Mouse (Mus musculus): ENCODE data around the gene Zkscan4.
A peak's percentile ranks its signal among the peaks of the same experiment; 100 is the strongest.
"Not testable (repeated sequence)": the region's sequence is repeated elsewhere in the genome, so short reads cannot be mapped to it uniquely, and the experiment has no call there.

Gene Zkscan4

GRCm38 (mm10) chr13:21478759-21479670, at the start of gene Zkscan4, which contains the start of gene Gm10065:
Zkscan4 (plus strand) TSS chr13:21478907.
Gm10065 (minus strand) TSS chr13:21479441.
- DNase-seq, result peak; percentile 72

DNA sequence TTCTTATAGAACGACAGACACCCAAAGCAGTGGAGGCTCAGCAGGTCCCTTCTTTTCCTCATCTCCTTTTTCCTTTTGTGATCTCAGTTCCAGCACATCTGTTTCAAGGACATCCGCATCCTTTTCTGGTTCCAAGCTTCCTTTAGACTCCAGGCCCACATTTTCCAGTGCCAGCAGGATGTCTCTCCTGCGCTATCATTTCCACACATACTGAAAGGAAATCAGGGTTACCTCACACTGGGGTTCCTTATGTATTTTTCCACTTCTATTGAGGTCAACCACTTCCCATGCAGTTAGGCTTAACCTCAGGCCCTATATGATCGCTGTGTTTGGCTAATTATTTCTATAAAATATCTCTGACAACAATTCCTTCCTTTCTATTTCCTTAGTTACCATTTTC, 43.2 kb upstream of the Zkscan4 start:
- no peak for DNase-seq

DNA sequence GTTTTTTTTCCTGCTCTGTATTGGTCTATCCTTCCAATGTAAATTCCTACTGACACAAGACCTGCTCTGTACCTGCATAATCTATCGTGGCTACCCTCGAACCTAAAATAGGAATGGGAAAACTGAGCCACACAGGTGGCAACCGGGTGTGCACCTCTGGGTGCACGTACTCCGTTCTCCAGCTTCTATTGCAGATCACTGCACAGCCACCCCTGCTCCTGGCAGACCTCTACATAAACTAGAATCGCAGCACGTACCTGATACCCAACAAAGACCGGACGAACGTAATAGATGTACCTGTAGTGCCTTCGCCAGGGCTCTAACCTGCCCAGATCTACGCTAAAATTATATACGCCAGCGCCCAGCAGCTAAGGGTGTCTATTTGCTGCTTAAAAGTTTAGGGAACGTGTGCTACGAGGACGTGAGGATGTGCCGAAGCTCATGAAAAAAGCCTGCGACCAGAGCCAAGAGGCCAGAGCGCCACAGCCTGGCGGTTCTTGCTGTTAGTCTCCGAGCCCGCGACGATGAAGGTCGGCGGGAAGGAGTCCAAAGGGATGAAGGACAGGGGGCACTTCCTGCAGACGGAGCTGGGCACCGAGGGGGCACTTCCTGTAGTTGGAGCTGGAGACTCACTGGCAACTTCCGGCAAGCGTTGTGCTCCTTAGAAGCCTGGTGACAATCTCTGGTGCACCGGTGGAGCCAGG, 38.1 kb upstream of the Zkscan4 start, which contains the start of gene Pgbd1:
TSS of gene Pgbd1 (minus strand) at position 556 of the 704 bp plus-strand sequence.
- DNase-seq, result peak; percentile 87

- no peak for DNase-seq
Observed at GRCm38 (mm10) chr13:21441207-21441572, 37.5 kb upstream of the Zkscan4 start.

GRCm38 (mm10) chr13:21446796-21447195, 31.9 kb upstream of the Zkscan4 start:
- DNase-seq, result no peak

- no peak for DNase-seq
Observed at GRCm38 (mm10) chr13:21447856-21448614, 30.7 kb upstream of the Zkscan4 start.

- no peak for DNase-seq
Observed at GRCm38 (mm10) chr13:21453042-21453441, 25.7 kb upstream of the Zkscan4 start.

DNA sequence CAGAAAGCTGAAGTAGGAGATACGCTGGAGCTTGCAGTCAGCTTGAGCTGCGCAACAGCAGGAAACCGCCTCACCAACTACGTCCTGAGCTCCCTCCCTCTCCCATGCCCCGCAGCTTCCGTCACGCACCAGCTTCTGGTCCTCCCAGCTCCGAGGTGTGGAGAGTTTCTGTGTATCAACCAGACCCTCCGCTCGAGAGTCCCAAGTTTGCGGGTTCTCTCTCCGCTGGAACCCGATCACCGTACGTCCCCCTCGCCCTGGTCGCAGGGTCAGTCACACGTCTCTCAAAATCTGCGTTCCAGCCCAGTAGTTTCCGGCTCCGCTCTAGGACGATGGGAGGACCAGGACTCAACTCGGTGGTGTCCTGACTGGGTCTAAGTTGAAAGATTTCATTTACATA, 25.3 kb upstream of the Zkscan4 start, which contains the start of gene Zscan26:
TSS of gene Zscan26 (minus strand) at position 282 of the 400 bp plus-strand sequence.
- DNase-seq, result peak; percentile 78

GRCm38 (mm10) chr13:21454133-21454532, 24.6 kb upstream of the Zkscan4 start:
- no peak for DNase-seq

- DNase-seq, result no peak
Observed at GRCm38 (mm10) chr13:21456347-21456746, 22.4 kb upstream of the Zkscan4 start.

DNA sequence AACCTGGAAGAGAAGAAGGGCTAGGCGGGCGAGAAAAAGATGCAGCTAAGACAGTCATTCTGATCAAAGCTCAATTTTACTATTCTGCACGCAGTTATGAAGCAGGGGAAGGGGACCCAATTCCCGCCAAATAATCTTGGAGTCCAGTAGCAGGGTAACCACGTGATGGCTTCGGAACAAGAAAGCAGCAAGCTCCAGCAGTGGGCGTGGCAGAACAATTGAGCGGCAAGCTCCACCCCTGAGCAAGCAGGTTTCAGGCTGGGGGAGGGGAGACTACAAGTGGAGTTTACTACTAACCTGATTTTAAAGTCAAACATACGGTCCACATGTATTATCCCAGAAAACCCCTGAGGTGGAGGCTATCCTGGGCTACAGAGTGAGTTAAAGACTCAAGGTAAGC, 16.2 kb upstream of the Zkscan4 start:
- not testable (repeated sequence) for DNase-seq

DNA sequence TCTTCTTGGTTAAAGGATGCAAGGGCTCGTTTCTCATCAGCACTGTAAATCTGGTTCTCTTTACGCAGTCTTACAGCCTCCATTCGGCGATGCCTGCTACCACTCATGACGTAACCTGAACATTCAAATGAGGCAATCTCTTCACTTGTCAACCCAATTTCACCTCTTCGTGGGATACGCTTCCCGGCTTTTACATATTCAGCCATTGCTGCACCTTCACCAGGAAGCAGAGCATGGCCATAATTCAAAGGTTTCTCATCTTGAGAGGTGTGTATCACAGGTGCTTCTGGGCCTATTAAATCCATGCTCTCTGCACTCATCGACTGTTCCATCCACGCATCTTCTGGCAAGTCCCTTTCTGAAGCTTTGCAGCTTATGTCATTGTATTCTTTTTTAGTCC, 11.4 kb upstream of the Zkscan4 start:
- no peak for DNase-seq

GRCm38 (mm10) chr13:21468061-21469019, 10.4 kb upstream of the Zkscan4 start, which contains the start of gene Nkapl:
Nkapl (minus strand) TSS chr13:21468509.
- peak; percentile 89 for DNase-seq

GRCm38 (mm10) chr13:21469097-21469496, 9.6 kb upstream of the Zkscan4 start:
- DNase-seq, result no peak

DNA sequence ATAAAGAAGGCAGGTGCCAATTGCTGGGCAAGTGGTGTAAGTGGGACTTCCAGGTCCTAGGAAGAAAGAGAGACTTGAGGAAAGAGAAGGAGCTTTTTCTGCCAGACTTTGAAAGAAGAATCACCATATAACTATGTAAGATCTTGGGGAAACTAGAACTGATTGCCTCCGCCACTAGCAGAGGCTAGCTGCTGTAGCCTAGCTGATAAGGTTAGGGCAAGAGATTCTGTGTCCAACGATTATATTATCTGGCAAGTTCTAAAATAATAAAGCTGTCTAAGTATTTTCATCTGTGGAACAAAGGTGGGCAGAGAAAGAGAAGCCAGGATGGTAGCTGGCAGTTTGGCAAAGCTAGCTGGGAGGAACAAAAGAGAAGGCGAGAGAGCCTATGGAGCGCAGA, 6.3 kb upstream of the Zkscan4 start:
- DNase-seq, result no peak

DNA sequence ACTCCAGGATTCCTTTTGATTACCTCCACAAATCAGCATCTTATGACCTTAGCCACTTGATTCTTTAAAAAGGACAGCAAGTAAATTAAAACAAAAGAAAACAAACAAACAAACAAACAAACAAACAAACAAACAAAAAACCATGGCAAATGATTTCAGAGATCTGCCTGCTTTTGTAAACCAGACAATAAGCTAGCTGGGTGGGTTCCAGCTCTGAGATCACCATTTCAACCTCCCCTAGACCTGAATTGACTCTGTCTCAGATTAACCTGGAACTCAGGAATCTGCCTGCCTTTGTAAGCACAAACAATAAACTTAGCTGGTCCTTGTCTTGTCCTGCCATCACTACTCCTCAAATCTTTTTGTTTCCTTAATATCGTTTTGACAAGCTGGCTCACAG, 8.2 kb downstream of the Zkscan4 start:
- DNase-seq, result no peak

DNA sequence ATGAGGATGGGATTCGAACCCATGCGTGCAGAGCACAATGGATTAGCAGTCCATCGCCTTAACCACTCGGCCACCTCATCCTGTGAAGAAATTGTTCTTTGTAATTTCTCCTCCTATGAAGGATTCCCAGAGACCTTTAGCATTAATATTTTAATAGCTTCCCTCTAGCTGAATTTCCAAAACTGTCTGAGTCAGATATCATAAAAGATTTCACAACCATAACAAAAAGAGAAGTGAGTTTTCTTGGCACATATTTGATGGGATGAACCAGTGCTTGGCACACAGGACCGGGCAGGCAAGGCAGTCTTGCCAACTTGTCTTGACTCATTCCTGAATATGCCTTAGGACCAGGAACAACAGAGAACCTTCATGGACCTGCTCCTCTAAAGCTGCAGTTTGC, 14.1 kb downstream of the Zkscan4 start:
- no peak for DNase-seq

- peak; percentile 14 for DNase-seq
Observed at GRCm38 (mm10) chr13:21495080-21495479, 16.4 kb downstream of the Zkscan4 start, which contains the start of gene AK157302. AK157302 (plus strand) TSS chr13:21495223.

DNA sequence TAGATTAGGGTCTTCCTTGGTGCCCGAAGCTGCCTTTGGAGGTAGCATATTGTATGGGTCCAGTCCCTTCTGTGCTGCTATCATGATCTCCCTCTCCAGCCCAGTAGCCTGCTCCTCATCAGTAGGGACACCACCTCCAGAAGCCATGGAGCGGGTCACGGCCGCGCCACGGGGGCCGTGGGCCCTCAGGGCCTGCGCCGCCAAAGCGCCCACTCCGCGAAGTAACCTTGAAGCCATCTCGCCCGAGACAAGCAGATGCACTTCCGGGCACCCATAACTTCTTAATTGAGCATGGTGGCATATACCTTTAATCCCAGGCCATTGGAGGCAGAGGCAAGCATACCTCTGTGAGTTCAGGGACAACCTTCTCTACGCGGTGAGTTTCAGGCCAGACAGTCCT, 22.5 kb downstream of the Zkscan4 start, which contains the start of gene Gm11273:
TSS of gene Gm11273 (minus strand) at position 237 of the 400 bp plus-strand sequence.
- not testable (repeated sequence) for DNase-seq

- DNase-seq, result no peak
Observed at GRCm38 (mm10) chr13:21502296-21502695, 23.6 kb downstream of the Zkscan4 start.

- peak; percentile 80 for DNase-seq
Observed at GRCm38 (mm10) chr13:21506221-21506649, 27.5 kb downstream of the Zkscan4 start.

Data from cerebellum, adult 11-12 months (tissue).